Mouse (Mus musculus) neural tube, embryonic 15.5 days (tissue): ENCODE results near the gene Palld. TPM values are rescaled to one million over a fixed set of nuclear protein-coding genes. Genes with fewer than 3 reads are reported as not detected.

Experiments
- ATAC-seq: fragments of 200-750 bp; cut with Nextera tagmentation; 2 replicates; pipeline ENCODE4 v1.8.0; 2017; ENCODE audit warnings: mild to moderate bottlenecking, moderate TSS enrichment, moderate library complexity; ENCODE audit not compliant: low FRiP score
- H3K27ac ChIP-seq: fragments of 300-500 bp; sonication (generic); replicated peaks from 2 replicates; pipeline ENCODE4 v1.5.1; 2015; ENCODE audit warnings: mild to moderate bottlenecking, inconsistent platforms
- H3K27me3 ChIP-seq: fragments of 300-500 bp; sonication (generic); replicated peaks from 2 replicates; pipeline ENCODE4 v1.6.1; 2015; ENCODE audit warnings: inconsistent platforms
- H3K36me3 ChIP-seq: fragments of 300-500 bp; sonication (generic); 2 replicates; pipeline ENCODE4 v1.6.1; 2015; ENCODE audit warnings: inconsistent platforms
- H3K4me1 ChIP-seq: fragments of 300-500 bp; sonication (generic); 2 replicates; pipeline ENCODE4 v1.6.1; 2015; ENCODE audit warnings: inconsistent platforms
- H3K4me2 ChIP-seq: fragments of 300-500 bp; sonication (generic); 2 replicates; pipeline ENCODE4 v1.6.1; 2015; ENCODE audit warnings: inconsistent platforms, mild to moderate bottlenecking, moderate library complexity
- H3K4me3 ChIP-seq: fragments of 300-500 bp; sonication (generic); replicated peaks from 2 replicates; pipeline ENCODE4 v1.5.1; 2015; ENCODE audit warnings: mild to moderate bottlenecking, inconsistent platforms
- H3K9ac ChIP-seq: fragments of 300-500 bp; sonication (generic); replicated peaks from 2 replicates; pipeline ENCODE4 v1.6.1; 2015; ENCODE audit warnings: mild to moderate bottlenecking, inconsistent platforms
- H3K9me3 ChIP-seq: fragments of 300-500 bp; sonication (generic); replicated peaks from 2 replicates; pipeline ENCODE4 v1.6.1; 2016; ENCODE audit warnings: inconsistent platforms
- WGBS: fragments of 180-500 bp; shearing (Covaris S2); methylation state at CpG from one replicate; pipeline ENCODE4 v1.1.7; 2015; ENCODE audit warnings: mixed read lengths; 5-methylcytosine and 5-hydroxymethylcytosine counted together
- polyA plus RNA-seq: library from polyadenylated mRNA; unstranded; fragments of >200 nt; fragmentation: Nextera tagmentation; extraction: Ambion mirVana; gene quantifications from 2 replicates; pipeline ENCODE4 v1.2.1, GENCODE M21; 2015

The Palld gene
- polyA plus RNA-seq, 1 experiment from 2014 or later = 16.0 TPM

DNA sequence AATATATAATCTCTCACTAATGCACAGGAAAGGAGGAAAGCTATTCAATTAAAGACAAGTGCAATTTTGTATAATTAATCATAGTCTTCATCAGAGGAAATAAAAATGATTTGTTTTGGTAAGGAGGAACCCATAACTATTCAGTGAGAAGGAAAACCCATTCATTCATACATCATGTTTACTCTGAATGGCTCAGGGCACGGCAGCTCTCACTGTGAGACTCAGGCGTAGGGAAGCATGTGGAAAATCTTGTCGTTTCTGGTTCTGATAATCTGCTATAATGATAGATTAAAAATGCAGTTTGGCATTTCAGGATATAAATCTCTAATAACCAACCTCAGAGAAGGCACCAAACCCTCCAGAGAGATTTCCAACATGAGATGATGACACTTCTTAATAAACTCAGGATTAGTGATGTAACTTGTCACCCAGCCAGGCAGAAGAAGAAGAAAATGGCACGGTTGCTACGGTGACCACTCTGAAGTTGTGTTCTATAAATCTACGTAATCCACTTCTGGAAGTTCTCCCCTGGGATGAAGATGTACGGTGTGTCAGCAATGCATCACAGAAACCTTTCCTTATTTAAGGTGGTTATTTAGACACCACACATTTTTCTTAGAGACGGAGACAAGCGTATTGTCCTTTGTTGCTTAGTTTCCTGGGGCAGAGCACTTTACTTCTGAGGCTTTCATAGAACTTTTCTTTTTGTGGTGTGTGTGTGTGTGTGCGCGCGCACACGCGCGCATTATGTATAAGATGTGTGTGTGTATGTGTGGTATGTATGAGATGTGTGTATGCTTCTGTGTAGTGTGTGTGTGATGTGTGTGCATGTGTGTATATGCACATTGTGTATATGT lies 435.6 kb downstream of the Palld start:
- no peaks in the 10 kb centered on the region for H3K27me3 ChIP-seq
- no peaks in the 10 kb centered on the region for H3K9me3 ChIP-seq
- WGBS = 62% methylated on average over 15 of the region's 15 CpGs
- no peak overlapping the region for H3K4me3 ChIP-seq
- H3K9ac ChIP-seq = no peak overlapping the region
- H3K27ac ChIP-seq = no peak overlapping the region
- ATAC-seq = peak; percentile 65
- no peaks in the 10 kb centered on the region for H3K36me3 ChIP-seq
- H3K4me1 ChIP-seq = peaks cover 8% of the 10 kb centered on the region; the same call in 1 of the 2 replicates
- no peak overlapping the region for H3K4me2 ChIP-seq

DNA sequence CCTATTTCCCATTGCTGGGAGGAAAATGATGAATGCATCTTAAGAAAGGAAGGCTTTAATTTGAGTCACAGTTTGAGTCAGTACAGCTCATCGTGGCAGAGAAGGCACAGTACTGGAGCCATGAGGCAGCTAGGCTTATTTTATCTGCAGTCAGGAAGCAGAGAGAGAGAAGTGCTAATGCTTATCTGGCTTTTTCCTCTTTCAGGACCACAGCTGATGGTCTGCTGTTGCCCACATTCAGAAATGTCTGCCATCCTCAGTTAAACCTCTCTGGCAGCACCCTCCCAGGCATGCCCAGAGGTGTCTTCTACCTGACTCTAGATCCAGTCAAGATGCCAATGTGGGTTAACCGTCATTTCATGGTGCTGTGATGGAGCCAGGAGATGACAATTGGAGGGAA lies 438.1 kb downstream of the Palld start:
- no peak for ATAC-seq
- no peak overlapping the region for H3K4me3 ChIP-seq
- WGBS = 60% methylated on average over 2 of the region's 2 CpGs

DNA sequence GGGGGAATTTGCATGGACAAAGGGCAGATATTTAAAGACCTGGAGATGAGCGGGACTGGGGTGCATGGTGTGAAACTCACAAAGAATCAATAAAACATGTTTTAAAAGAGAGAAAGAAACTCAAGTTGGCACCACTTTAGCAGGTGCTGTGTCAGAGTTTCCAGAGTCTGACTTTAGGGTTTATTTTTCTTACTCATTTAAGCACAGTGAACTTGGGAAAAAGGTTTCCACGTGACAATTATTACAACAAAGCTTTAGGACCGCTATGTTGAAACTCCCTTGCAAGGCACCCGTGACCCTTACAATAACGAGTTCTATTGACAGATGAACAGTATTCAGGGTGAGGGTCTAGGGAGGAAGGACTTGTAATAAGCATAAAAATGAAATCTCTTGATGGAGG lies 440.3 kb downstream of the Palld start:
- Histone ChIP-seq H3K27me3 (no peaks in the 10 kb centered on the region), H3K9me3 (no peaks in the 10 kb centered on the region), H3K9ac (no peak overlapping the region), H3K4me1 (peaks cover 3% of the 10 kb centered on the region; the same call in 1 of the 2 replicates), H3K4me2 (no peak overlapping the region), H3K36me3 (no peaks in the 10 kb centered on the region), H3K4me3 (no peak overlapping the region), H3K27ac (no peak overlapping the region)
- no peak for ATAC-seq
- WGBS = 88% methylated on average over 5 of the region's 5 CpGs

More for the DNA sequence above, 438.1 kb downstream of the Palld start:
- no peaks in the 10 kb centered on the region for H3K27me3 ChIP-seq
- no peak overlapping the region for H3K27ac ChIP-seq
- no peak overlapping the region for H3K9ac ChIP-seq
- peaks cover 8% of the 10 kb centered on the region; the same call in 1 of the 2 replicates for H3K4me1 ChIP-seq
- no peak overlapping the region for H3K4me2 ChIP-seq
- no peaks in the 10 kb centered on the region for H3K36me3 ChIP-seq
- no peaks in the 10 kb centered on the region for H3K9me3 ChIP-seq

Other genes with a start within 250 kb of the Palld start
- 0.45 and 1.2 TPM in 2 replicates for gene Ddx60, start 25.4 kb upstream of the Palld start, polyA plus RNA-seq
- gene Anxa10, start 220.5 kb upstream of the Palld start, polyA plus RNA-seq = 0.08 and 0.18 TPM in 2 replicates